Mouse (Mus musculus): Measurements from ENCODE around the gene Rnf145. TPM values are rescaled to one million over a fixed set of nuclear protein-coding genes. Genes with fewer than 3 reads are reported as not detected.

Rnf145 gene
- total RNA-seq (2021), result 100 to 1,000 TPM in 1 of 2 experiments, 10 to 100 TPM in 1; 95.9 to 106 TPM

DNA sequence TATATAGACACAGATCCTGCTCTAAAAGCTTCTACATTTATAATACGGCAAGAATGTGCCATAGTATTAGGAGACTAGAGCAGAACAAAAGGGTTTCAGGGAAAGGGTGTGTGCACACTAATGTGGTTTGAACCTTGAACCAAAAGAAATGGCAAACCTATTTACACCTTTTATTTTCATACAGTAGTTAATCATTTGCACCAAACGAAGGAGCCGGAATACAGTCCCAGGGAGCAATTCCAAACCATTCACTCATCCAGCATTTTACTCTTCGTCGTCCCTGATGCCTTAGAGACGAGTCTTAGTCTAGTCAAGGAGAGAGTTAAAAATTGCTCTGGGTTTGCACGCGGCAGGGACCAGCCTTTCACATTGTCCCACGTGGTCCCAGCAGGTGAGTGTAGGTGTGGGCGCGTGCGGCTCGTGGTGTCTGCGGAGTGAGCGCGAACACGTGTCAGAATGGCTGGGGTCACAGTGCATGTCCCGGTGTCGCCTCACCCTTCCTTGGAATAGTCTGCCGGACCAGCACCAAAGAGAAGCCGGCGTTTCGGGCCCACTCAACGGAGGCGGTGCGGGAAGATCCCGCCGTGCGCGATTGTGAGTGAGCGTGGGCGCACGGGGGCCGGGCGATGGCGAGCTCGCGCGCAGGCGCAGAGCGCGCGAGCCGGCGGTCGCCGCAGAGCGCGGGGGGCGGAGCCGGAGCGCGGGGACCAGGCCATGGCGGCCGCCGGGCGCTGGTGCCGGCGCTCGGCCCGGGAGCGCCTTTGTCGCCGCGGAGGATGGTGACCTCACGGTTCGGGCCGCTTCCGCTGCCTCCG is at the start of gene Rnf145:
Gene Rnf145, plus strand, starts transcription at position 684 of the 815 bp plus-strand sequence.
- DNase-seq (ENCODE audit: extremely low spot score in 1 of 2, low spot score in 2 of 2), result peak; percentile 65 to 86
- intact Hi-C loops (cut with DNase I), result loop anchor here (2.0 kb wide), 1 partner anchor 48 kb away; the partner anchor contains the start of gene Ublcp1

DNA sequence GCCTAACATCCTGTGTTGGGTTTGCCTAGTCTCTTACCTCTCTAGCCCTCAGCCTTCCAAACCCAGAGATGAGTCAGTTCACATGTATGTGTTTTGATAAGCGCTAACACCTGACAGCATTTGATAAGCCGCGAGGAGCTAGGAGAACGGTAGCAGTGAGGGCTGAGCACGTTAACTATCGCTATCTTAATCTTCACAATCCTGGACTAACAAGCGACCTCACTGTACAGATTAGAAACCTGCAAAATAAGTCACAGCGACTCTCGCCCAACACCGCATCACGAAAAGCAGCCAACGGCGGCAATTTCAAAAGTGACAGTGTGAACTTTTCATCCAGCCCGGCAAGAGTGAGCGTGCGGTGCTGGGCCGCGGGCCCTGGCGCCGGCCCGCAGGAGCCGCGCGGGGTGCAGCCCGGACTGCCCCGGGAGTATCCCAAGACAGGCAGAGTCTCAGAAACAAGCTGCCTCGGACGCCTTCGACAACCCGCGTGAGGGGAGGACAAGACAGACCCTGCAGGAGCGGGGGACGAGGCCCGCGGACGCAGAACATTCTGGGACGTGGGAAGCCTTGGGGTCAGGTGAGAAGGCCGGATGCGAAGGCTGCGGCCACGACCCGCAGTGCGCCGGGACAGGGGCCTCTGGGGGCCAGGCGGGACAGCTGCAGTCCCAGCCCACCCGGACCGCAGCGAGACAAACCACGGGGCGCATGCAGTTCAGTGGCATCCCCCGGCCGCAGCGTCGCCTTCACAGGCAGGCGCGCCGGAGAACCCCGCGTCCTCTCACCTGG is 48.9 kb upstream of the Rnf145 start:
- peak in 1 of 2 experiments; percentile 11 for DNase-seq (ENCODE audit: extremely low spot score in 1 of 2, low spot score in 2 of 2)
- intact Hi-C loops (cut with DNase I), result loop anchor here (2.0 kb wide), 1 partner anchor 49 kb away; the partner anchor contains the start of gene Rnf145

DNA sequence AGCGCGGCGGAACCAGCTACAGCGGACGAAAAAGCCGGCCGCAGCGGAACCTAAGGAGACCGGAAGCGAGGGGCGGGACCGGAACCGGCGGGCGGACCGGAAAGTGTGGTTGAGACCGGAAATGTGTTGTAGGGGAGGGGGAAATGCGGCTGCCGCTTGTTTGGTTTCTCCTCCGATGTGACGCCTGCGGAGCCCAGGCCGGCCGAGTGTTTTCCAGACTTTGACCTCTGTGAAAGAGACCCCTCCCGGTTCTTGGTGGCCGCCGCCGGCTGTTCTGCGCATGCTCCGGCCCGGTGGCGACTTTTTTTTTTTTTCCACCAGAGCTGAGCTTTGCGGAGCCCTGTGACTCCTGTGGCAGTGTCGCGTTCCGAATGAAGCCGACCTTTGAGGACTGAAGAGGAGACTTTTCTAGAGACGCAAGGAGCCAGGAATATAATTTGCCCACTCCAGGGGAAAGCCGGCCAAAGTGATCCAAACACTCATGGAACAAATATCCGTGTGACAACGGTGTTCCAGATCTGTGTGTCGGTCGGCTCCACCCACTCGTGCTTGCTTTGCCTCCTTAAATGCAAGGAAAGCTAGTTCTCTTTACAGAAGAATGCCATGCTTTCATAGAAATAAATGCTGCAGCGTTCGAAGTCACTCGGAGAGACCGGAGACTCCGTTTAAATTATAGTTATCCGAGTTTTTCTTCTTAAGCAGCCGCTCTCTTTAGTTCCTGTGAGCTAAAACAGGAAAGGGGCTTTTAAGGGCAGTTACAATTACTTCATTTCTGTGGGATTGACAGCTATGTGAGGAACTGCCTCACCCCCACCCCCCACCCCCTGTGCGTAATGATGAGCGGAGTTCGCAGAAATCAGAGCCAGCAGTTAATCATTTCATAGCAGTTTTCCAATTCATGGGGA is 48.1 kb upstream of the Rnf145 start, which contains the start of gene Ublcp1:
Gene Ublcp1, minus strand, starts transcription at position 67 of the 905 bp plus-strand sequence.
- intact Hi-C loops (cut with DNase I), result loop anchor here (2.0 kb wide), 1 partner anchor 48 kb away; the partner anchor contains the start of gene Rnf145
- DNase-seq (ENCODE audit: extremely low spot score in 1 of 2, low spot score in 2 of 2), result peak; percentile 92 to 97

DNA sequence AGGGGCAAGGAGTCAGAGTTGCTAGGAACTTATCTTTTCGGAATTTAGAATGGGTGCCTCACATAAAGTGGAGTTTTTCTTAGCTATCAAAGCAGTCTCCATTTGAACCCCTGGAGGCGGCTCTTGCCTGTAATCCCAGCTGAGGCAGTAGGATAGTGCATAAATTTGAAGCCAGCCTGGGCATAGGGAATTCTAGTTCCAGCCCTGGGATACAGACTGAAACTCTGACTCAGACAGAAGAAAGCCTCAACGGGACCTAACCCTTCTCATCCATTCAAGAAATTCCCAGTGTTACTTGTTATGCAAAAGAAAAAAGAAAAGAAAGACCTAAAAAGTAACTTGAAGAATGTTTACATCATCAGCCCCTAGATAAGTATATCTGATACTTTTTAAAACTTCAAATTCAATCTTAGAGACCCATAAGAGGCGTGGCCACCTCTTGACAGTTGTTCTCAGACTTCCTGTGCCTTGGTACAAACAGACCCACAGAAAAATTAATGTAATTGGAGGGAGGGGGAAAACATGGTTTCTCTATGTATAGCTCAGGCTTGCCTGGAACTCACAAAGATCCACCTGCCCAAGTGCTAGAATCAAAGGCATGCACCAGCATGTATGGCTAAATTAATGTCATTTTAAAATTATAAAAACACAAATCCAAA is 47.3 kb upstream of the Rnf145 start:
- intact Hi-C loops (cut with DNase I), result loop anchor here (2.0 kb wide), 1 partner anchor 47 kb away; the partner anchor contains the start of gene Rnf145
- DNase-seq (ENCODE audit: extremely low spot score in 1 of 2, low spot score in 2 of 2), result no peak

DNA sequence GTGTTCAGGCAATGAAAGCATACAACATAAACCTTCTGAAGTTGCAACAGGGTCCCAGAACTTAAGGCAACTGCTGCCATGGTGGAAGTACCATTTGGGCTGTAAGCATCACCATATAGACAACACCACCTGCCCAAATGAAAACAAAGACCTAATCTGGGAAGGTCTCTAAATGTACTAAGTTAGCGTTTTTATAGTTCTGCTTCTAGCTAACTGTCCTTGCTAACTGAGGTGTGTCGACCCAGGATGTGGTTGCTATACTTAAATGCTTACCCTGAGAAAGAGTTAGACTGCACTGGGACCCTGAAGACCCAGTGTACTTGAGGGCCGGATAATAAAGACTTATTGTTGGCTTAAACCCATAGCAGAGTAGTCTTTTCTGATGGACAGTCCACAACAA is 43.3 kb upstream of the Rnf145 start:
- intact Hi-C loops (cut with DNase I), result no loop called here
- no peak for DNase-seq (ENCODE audit: extremely low spot score in 1 of 2, low spot score in 2 of 2)

DNA sequence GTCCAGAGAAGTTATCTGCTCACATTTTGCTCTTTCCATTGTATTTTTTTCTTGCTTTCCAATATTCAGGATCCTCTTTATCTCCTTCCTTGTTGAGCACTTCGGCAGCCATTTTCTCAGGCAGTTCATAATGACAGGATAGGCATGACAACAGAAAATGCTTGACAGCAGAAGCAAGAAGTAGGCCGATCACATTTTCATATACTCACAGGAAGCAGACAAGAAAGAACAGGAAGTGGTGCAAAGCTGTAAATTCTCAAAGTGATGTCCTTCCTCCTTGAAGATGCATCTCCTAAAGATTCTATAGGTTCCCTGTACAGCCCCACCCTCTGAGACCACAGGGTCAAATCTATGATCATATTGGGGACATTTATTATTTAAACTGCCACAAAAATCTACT is 42.3 kb upstream of the Rnf145 start:
- DNase-seq (ENCODE audit: extremely low spot score in 1 of 2, low spot score in 2 of 2), result no peak
- intact Hi-C loops (cut with DNase I), result no loop called here

DNA sequence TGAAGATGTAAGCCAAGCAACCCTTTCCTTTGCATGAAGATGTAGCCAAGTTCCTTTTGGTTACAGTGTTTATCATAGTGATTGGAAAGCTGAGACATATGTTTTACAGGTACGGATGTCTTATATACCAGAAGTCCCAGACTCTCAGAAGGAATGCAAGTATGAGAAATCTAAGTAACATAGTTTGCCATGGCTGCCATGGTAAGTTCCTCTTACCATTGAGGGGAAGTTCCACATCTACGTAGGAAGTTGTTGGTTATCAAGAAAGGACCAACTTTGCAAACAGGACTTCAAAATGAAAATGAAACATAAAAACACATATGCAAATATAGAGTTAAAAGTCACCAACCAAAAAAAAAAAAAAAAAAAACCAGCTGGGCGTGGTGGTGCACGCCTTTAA is 40.4 kb upstream of the Rnf145 start:
- intact Hi-C loops (cut with DNase I), result no loop called here

DNA sequence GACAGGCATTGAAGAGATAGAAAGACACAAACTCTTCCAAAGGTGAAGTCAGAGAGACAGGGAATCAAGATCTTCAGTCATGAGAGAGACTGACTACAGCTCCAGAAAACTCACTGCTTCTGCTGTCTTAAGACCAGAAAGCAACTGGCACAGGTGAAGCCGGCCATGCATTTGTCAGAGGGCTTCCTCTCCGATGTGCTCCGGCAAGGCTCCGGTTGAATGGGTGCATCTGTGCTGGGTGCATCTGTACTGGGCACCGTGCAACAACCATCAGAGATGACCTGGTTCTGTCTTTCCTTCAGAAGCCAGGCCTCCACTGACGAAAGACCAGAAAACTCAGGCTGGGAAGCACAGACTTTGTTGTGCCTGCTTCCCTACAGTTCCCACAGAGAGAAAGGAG is 38.5 kb upstream of the Rnf145 start:
- no peak for DNase-seq (ENCODE audit: extremely low spot score in 1 of 2, low spot score in 2 of 2)
- intact Hi-C loops (cut with DNase I), result no loop called here

More for the DNA sequence above, 40.4 kb upstream of the Rnf145 start:
- no peak for DNase-seq (ENCODE audit: extremely low spot score in 1 of 2, low spot score in 2 of 2)

DNA sequence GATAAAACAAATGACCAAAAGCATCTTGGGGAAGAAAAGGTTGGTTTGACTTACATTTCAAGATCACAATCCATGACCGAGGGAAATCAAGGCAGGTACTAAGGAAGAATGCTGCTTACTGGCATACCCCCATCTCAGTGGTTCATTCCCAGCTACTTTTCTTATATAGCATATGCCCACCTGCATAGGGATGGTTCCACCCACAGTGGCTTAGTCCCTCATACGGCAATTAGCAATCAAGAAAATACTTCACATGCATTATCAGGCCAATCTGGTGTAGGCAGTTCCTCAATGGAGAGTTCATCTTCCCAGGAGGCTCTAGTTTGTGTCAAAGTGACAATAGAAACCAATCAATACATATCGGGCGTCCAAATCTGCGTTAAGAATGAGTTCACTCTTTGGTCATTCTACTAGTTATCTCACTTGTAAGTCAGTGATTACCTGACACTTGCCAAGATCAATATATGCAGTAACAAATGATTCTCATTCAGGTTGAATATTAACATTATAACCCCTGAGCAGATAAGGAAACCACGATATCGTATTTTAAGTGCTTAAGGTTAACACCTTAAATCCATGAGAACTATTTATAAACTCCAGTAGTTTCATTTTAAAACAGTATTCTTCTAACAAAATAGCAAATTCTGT is 33.6 kb upstream of the Rnf145 start:
- intact Hi-C loops (cut with DNase I), result no loop called here
- DNase-seq (ENCODE audit: extremely low spot score in 1 of 2, low spot score in 2 of 2), result no peak

DNA sequence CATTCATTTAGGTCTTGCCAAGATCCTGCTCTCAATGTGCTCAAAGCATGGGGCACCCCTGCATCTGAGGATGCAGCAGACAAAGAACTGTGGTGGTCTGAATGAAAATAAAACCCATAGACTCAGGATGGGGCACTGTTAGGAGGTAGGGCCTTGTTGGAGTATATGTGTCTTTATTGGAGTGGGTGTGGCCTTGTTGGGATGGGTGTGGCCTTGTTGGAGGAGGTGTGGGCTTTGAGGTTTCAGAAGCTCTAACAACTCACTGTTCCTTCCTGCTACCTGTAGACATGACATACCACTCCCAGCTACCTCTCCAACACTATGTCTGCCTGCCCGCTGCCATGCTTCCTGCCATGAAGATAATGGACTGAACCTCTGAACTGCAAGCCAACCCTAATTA is 29.6 kb upstream of the Rnf145 start:
- DNase-seq (ENCODE audit: extremely low spot score in 1 of 2, low spot score in 2 of 2), result no peak
- intact Hi-C loops (cut with DNase I), result no loop called here

DNA sequence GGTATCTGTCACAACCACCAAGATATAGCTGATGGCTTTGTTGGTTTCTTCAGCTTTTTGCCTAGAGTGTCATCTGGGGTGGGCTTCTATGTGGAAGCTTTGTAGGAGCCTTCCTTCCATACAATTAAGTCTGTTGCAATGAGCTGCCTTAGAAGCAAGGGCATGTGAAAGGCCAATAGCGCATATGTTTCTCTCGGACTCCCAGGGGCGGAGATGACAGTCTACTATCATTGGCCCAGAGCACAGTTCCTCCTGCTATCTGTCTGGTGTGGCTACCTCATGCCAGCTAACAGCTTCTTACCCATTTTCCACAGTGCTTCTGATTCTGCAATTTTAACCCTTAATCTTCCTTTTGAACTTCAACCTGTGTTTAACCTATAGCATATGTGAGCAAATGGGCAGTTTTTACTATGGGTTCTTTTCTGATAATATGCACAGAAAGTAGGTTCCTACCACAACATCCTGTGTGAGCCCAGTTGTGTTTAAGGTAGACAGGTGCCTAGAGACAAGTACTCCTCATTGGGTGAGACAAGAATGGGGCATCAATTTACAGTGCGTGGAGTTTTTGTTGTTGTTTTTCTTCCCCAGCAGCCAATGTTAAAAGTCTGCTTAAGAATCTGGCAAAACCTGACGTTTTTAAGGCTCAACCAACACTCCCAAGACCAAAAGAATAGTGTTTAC is 24.0 kb upstream of the Rnf145 start:
- DNase-seq (ENCODE audit: extremely low spot score in 1 of 2, low spot score in 2 of 2), result no peak
- intact Hi-C loops (cut with DNase I), result no loop called here

DNA sequence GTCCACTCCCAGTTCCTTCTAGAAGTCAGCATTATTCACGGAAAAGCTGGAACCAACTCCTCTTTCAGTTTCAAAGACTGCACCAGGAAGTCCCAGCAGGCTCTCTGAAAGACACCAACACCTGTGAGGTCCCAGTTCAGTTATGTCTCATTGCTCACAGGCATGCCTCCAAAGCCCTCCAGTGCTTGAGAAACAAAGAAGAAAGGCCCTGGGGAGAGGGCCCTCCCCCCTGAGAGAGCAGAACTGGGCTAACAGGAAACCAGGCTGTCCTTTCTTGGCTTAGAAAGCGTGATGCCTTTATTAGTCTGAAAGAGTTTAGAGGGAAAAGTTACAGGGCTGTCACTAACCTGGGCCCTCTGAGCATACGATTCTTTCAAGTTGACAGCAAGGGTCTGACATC is 22.5 kb upstream of the Rnf145 start:
- intact Hi-C loops (cut with DNase I), result no loop called here
- peak in 1 of 2 experiments; percentile 33 for DNase-seq (ENCODE audit: extremely low spot score in 1 of 2, low spot score in 2 of 2)

DNA sequence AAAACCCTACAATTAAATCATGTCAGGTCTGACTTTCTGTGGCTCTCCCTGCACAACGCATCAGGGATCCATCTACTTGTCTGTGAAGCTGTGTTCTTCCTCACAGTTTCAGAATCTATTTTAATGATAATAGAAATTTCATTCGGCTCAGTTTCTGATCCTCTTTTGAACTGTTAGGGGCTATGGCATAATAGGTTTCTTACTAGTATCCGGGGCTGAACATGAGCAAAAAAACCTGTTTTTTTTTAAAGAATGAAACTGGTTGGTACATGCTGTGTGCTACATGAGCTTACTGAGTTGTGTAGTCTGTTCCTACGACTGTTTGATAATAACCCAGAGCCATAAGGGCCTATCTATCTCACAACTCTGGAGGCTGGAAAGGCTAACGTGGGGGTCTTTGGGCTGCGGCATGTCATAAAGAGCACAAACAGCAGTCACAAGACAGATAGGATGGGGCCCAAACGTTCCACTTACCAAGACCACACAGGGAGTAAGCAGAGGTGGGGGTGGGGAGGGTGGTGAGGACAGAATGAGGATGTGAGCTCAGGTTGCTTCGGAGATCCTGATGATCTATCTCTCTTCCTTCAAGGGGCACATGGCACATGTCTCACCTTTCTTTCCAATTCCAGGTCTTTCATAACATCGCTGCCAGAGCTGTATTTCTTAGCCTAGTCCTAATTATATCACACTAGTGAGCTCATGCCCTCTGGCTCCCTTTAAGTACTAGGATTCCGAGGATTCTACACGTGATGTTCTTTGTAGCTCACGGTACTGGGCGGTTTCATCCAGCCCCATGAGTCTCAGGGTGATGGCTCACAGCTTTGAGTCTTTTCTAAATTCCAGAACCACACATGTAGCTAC is 20.1 kb upstream of the Rnf145 start:
- intact Hi-C loops (cut with DNase I), result no loop called here
- no peak for DNase-seq (ENCODE audit: extremely low spot score in 1 of 2, low spot score in 2 of 2)

DNA sequence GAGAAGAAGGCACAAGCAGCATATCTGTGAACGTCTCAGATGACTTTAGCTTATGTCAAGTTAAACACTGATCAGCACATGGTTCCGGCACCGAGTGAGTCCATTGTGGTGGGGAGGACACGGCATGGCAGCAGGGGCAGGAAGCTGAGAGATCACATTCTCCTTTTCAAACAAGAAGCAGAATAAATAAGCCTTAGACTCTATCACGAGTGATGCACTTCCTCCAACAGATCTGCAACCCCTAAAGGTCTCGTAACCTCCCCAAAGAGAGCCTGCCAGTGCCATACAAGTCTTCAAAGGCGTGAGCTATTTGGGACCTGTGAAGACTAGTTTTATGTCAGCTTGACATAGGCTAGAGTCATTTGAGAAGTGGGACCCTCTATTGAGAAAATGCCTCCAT is 17.8 kb upstream of the Rnf145 start:
- intact Hi-C loops (cut with DNase I), result no loop called here
- DNase-seq (ENCODE audit: extremely low spot score in 1 of 2, low spot score in 2 of 2), result no peak

DNA sequence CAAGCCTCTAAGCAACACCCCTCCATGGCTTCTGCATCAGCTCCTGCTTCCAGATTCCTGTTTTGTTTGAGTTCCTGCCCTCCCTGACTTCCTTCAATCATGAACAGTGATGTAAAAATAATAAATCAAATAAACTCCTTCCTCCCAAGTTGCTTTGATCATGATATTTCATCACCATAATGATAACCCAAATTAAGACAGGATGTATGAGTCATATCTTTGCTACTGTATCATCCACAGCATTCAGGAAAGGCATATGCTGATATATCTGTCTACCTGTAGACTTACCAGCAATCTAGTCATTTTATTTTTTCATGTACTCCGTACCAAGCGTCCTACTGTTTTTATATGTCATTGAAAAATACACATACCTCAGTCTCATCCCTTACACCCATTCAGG is 17.3 kb upstream of the Rnf145 start:
- intact Hi-C loops (cut with DNase I), result no loop called here
- no peak for DNase-seq (ENCODE audit: extremely low spot score in 1 of 2, low spot score in 2 of 2)

DNA sequence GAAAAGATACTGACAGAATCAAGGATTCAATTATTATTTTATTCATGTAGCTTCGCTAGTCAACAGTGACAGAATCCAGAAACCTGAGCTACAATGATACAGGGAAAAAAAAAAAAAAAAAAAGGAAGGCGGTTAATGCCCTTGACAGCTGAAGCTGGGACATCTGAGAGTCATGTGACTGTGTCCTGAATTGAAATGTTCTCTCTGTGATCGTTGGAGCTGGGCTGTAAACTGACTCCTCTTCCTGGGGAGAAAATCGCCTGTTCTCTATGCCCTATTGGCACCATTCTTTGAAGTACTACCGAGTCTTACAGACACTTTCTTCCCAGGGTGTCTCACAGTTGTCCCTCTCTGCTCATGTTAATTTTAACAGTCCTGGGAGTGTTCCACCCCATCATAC is 15.8 kb upstream of the Rnf145 start:
- intact Hi-C loops (cut with DNase I), result no loop called here

More for the DNA sequence above, 15.8 kb upstream of the Rnf145 start:
- no peak for DNase-seq (ENCODE audit: extremely low spot score in 1 of 2, low spot score in 2 of 2)
